Mouse (Mus musculus) monocyte, adult 2 months (primary cell): ENCODE data around the gene Cyp2w1.

Source experiments
- DNase-seq, 2 experiments: peaks; one replicate each; pipeline ENCODE4 v3.0.0; 2022; ENCODE audit warnings: low spot score in 2 of 2, low read depth in 1 of 2

Cyp2w1 gene

DNA sequence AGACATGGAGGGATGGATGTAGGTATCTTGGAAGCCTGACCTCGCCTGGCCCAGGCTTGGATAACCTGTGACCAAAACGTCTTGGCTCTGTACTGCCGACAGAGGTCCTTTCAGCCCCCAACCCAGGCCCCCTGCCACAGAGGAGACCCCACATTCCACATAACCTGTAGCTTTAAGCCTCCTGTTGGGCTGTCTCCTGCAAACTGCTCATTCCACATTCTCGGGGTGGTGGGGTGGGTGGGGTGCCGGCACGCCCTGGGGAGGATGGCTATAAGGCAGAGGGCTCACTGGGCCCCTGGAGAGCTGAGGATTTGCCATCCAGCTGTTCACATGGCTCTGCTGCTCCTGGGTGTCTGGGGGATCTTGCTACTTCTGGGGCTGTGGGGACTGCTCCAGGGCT lies at the start of gene Cyp2w1:
TSS of gene Cyp2w1 (plus strand) at position 301 of the 400 bp plus-strand sequence.
- DNase-seq: no peak

GRCm38 (mm10) chr5:139303646-139304061 lies 48.8 kb upstream of the Cyp2w1 start:
- DNase-seq: no peak

DNA sequence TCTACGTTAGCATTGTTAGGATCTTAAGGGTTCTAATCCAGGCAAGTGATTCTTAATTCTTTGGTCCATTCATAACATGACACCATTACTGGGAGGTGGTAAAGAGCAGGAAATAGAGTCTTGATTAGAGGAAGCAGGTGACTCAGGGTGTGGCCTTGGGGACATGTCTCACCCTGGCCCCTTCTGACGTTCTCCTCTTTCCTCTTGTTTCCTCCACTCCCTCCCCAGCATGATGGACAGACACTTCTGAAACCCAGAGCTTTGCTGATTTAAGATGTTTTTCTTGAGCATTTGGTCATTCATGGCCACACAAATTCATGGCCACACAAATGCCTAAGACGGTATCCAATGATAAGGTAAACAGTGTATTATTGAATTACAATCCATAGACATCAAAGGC lies 42.5 kb upstream of the Cyp2w1 start:
- DNase-seq: no peak

- no peak for DNase-seq
Measured at GRCm38 (mm10) chr5:139310477-139310876, 41.9 kb upstream of the Cyp2w1 start.

DNA sequence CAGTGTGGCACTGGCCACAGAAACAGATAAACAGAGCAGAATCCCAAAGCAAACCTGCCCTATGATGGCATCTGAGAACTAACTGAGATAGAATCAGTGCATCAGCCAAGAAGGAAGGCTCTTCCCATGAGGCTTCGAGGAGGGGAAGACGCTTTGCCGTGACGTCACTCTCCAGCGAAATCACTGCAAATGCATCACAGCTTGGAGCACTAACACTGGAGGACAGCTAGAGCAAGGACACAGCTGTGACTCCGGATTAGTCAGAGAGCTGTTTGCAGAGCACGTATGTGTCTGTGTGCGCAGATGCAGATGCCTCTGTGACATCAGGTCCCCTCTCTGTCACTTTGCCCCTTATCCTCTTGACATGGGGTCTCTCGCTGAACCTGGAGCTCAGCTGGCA lies 40.6 kb upstream of the Cyp2w1 start:
- no peak for DNase-seq

GRCm38 (mm10) chr5:139313536-139313935 lies 38.9 kb upstream of the Cyp2w1 start:
- no peak for DNase-seq

- no peak for DNase-seq
Measured at GRCm38 (mm10) chr5:139314941-139315642, 37.3 kb upstream of the Cyp2w1 start.

- DNase-seq: no peak
Measured at GRCm38 (mm10) chr5:139316982-139317675, 35.3 kb upstream of the Cyp2w1 start.

DNA sequence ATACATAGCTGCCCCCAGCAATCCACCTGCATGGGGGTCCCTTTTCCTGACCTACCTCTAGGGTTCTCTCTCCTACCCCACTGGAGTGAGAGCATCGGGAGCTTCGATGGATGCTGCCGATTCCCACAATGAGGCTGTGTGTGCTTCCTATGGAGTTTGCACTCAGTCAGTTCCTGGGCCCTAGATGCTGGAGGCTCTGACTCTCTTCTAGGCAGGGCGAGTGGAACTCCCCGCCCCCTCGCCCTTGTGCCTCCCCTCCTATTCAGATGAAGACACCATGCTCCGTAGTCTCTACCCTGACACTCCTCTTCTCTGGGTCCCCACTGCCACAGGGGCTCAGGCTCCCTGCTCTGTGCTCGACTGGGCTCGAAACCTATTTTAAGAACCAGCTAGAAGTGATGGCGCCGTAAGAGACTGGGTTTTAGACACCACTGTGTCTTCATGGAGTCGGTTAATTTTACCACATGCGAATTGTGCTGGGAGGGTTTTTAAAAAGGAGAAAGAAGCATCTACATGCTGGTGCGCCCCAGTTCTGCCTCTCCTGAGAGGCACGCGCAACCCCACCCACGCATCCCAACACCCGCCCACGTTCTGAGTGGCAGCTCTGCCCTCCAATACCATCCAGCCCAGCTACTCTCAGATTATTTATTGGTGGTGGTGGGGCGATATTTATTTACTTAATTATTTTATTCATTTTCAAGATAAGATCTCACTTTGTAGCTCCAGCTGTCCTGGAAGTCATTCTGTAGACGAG lies 34.5 kb upstream of the Cyp2w1 start:
- DNase-seq: no peak

- no peak for DNase-seq
Measured at GRCm38 (mm10) chr5:139320424-139320823, 32.0 kb upstream of the Cyp2w1 start.

- no peak for DNase-seq
Measured at GRCm38 (mm10) chr5:139321331-139321730, 31.1 kb upstream of the Cyp2w1 start.

DNA sequence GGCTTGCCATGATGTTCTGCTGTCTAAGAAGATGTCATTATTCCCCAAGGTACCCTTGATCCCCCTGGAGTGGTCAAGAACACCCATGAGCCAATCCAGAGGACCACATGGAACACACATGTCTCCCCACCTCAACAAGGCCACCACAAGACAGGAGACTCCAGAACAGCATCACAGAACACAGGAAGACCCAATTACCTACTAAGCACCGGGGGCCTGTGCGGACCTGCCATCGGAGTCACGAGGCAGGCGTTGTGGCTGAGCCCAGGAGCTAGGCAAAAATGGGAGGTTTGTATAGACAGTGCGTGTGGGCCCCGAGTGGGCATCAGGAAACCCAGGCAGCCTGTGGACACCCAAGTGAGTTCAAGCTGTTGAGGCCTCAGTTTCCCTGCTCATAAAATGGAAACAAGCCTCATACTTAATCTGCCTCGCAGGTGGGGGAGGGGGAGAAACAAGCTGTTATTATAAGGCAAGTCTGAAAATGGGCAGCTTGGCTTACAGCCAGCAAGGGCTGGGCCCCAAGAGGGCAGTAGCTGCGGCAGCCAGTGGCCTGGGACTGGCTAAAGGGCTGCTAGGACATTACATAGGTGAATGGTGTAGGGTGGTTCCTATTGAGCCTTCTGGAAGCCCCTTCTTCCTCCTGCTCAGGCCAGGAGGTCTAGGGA lies 29.0 kb upstream of the Cyp2w1 start:
- DNase-seq: no peak

DNA sequence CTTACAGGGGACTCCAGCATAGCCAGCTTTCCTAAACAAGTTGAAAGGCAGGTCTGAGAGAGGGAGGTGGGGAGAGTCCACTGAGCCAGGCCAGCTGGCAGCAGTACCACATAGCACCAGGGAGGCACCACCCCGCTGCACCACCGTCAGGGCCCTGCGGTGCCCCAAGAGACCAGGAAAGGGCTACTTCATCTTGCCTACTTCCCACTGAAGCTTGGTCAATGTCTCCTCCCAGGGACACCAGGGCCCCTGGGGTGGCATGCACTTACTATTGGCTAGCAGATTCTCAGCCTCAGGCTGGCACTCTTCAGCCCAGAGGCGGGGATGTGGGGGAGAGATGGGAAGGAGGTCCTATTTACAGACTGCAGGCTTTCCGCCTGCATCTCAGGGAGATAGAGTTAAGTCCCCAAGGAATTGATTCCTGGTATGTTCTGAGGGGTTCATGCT lies 28.3 kb upstream of the Cyp2w1 start:
- peak in 1 of 2 experiments; percentile 44 for DNase-seq

- peak; percentile 68 to 80 for DNase-seq
Measured at GRCm38 (mm10) chr5:139324691-139325394, 27.6 kb upstream of the Cyp2w1 start.

DNA sequence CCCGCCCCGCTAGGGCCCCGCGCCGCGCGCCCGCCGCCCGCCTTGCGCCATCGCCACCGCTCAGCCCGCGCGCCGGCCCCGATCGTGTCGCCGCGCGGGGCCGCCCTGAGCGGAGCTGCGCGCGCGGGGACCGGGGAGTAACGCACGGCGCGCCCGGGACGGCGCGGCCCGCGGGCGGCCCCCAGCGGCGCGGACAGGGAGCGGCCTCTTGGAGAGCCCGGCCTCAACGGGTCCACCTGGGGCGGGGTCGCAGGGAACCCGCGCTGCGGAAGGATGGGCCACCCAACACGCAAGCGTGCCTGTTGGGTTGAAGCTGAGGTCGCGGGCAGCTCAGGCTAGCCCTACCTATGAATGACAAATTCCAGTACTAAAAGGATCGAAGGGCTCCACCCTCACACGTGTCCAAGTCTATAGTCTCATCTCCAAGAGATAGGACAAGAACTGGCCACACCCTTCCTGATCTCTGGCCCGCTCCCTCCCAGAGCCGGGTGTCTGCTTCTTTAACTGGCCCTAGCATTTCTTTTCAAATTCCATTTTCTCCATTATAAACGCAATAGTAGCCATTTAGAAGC lies 26.9 kb upstream of the Cyp2w1 start, which contains the start of gene Adap1:
TSS of gene Adap1 (minus strand) at position 228 of the 572 bp plus-strand sequence.
- peak in 1 of 2 experiments; percentile 49 for DNase-seq

DNA sequence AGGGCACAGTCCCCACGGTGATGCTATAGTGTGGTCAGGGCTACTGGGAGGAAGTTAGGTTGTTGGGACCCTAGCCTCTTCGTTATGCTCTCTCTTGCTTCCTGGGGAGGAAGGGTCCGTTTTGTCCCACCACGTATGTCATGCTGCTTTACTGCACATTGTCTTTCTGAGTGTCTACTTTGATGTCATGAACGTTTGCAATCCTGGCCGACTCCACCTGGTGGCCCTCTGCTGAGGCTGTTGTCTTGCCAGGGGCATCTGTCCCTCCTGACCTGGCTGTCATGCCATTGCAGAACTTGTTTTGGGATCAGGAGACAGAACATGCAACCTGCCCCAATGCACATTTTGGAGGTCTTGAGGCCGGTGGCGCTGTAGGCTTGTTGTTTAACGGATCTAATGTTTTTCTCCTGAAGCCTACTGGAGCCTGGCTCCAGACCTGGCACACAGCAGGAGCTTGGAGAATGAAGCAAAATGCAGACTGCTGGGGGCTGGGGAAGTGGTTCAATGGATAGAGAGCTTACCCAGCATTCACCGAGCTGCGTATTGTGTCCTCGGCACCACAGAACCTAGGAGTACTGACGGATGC lies 26.2 kb upstream of the Cyp2w1 start:
- DNase-seq: no peak

DNA sequence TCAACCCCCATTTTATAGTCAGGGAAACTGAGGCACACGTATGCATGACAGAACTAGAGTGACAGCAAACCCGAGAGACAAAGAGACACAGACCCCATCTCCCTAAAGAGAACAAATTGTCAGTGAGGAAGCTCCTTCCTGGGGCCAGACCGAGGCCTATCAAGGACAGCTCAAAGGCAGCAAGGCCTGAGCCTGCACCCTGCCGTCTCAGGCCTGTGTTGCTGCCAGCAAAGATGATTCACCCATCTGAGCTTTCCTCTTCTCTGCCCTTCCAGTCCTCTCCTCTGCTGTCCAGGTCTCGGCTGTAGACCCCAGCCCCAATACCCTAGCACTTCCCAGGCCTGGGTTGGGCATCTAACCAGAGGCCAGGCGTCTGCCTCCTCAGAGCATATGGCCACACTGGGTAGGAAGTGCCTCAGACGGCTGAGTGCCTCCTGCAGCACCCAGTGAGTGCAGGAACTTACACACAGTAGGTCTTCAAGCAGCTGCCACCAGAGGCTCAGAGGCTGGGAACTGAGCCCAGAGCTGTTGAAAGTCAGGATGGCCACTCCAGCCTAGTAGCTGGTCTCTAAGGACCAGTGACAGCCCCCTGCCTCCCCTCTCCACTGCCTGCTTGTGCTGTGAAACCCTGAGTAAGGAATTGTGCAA lies 25.3 kb upstream of the Cyp2w1 start:
- no peak for DNase-seq

GRCm38 (mm10) chr5:139327634-139328020 lies 24.8 kb upstream of the Cyp2w1 start:
- no peak for DNase-seq

- no peak for DNase-seq
Measured at GRCm38 (mm10) chr5:139330766-139331165, 21.7 kb upstream of the Cyp2w1 start.
